Mouse (Mus musculus) adrenal gland (tissue): ENCODE data around the gene Cdc25b.

Source experiments
- intact Hi-C: fragments of 180-260 bp; cut with DNase I; formaldehyde crosslinking; loops from one replicate; pipeline ENCODE4 v1.15.1; 2025

Gene Cdc25b

GRCm38 (mm10) chr2:131159491-131159910 is 27.2 kb upstream of the Cdc25b start:
- intact Hi-C loops: no loop called here

GRCm38 (mm10) chr2:131159938-131160581 is 26.7 kb upstream of the Cdc25b start, which contains the start of gene 1700037H04Rik:
Gene 1700037H04Rik (minus strand): TSS chr2:131160081.
- intact Hi-C loops: loop anchor here (1.0 to 5.0 kb wide), 2 partner anchors 65 to 92 kb away; no protein-coding TSS in a partner anchor

- intact Hi-C loops: loop anchor here (1.0 to 5.0 kb wide), 2 partner anchors 65 to 92 kb away; no protein-coding TSS in a partner anchor
These were observed 26.1 kb upstream of the Cdc25b start for GRCm38 (mm10) chr2:131160671-131161111.

GRCm38 (mm10) chr2:131163924-131164323 is 22.8 kb upstream of the Cdc25b start:
- intact Hi-C loops: loop anchor here (5.0 kb wide), 1 partner anchor 88 kb away; no protein-coding TSS in a partner anchor

- intact Hi-C loops: no loop called here
These were observed 20.6 kb upstream of the Cdc25b start for GRCm38 (mm10) chr2:131166172-131166571.

- intact Hi-C loops: no loop called here
These were observed 18.8 kb upstream of the Cdc25b start for GRCm38 (mm10) chr2:131167984-131168383.

GRCm38 (mm10) chr2:131168914-131169313 is 17.8 kb upstream of the Cdc25b start:
- intact Hi-C loops: no loop called here

- intact Hi-C loops: no loop called here
These were observed 15.8 kb upstream of the Cdc25b start for GRCm38 (mm10) chr2:131170936-131171335.

- intact Hi-C loops: no loop called here
These were observed 15.2 kb upstream of the Cdc25b start for GRCm38 (mm10) chr2:131171401-131172104.

GRCm38 (mm10) chr2:131172322-131172721 is 14.4 kb upstream of the Cdc25b start:
- intact Hi-C loops: no loop called here

- intact Hi-C loops: loop anchor here (5.0 kb wide), 1 partner anchor 43 kb away; no protein-coding TSS in a partner anchor
These were observed 12.0 kb upstream of the Cdc25b start for GRCm38 (mm10) chr2:131174700-131175099.

- intact Hi-C loops: loop anchor here (5.0 kb wide), 1 partner anchor 42 kb away; no protein-coding TSS in a partner anchor
These were observed 11.3 kb upstream of the Cdc25b start for GRCm38 (mm10) chr2:131175286-131175944.

- intact Hi-C loops: loop anchor here (5.0 kb wide), 1 partner anchor 41 kb away; no protein-coding TSS in a partner anchor
These were observed 10.8 kb upstream of the Cdc25b start for GRCm38 (mm10) chr2:131175945-131176309.

- intact Hi-C loops: loop anchor here (5.0 kb wide), 1 partner anchor 41 kb away; no protein-coding TSS in a partner anchor
These were observed 10.3 kb upstream of the Cdc25b start for GRCm38 (mm10) chr2:131176491-131176890.

GRCm38 (mm10) chr2:131177932-131178331 is 8.8 kb upstream of the Cdc25b start:
- intact Hi-C loops: loop anchor here (5.0 kb wide), 1 partner anchor 39 kb away; no protein-coding TSS in a partner anchor

- intact Hi-C loops: loop anchor here (5.0 kb wide), 1 partner anchor 38 kb away; no protein-coding TSS in a partner anchor
These were observed 7.9 kb upstream of the Cdc25b start for GRCm38 (mm10) chr2:131178828-131179245.

- intact Hi-C loops: loop anchor here (5.0 kb wide), 1 partner anchor 38 kb away; no protein-coding TSS in a partner anchor
These were observed 7.4 kb upstream of the Cdc25b start for GRCm38 (mm10) chr2:131179246-131179886.

GRCm38 (mm10) chr2:131179990-131180587 is 6.7 kb upstream of the Cdc25b start, which contains the start of gene Cenpb:
Gene Cenpb (minus strand): TSS chr2:131180067.
- intact Hi-C loops: loop anchor here (5.0 to 10.0 kb wide), 3 partner anchors 37 to 235 kb away; no protein-coding TSS in a partner anchor

GRCm38 (mm10) chr2:131186343-131186742 is 406 bp upstream of the Cdc25b start:
- intact Hi-C loops: loop anchor here (10.0 kb wide), 1 partner anchor 228 kb away; no protein-coding TSS in a partner anchor

GRCm38 (mm10) chr2:131187602-131187922 is 813 bp downstream of the Cdc25b start:
- intact Hi-C loops: loop anchor here (10.0 kb wide), 1 partner anchor 227 kb away; no protein-coding TSS in a partner anchor
